Mouse (Mus musculus) midbrain, embryonic 14.5 days (tissue): ENCODE data around the gene Zc3h10. TPM values are rescaled to one million over a fixed set of nuclear protein-coding genes. Genes with fewer than 3 reads are reported as not detected.
A peak's percentile ranks its signal among the peaks of the same experiment; 100 is the strongest.
"Not testable (repeated sequence)": the region's sequence is repeated elsewhere in the genome, so short reads cannot be mapped to it uniquely, and the experiment has no call there.

Source experiments
- ATAC-seq: fragments of 200-750 bp; cut with Nextera tagmentation; 2 replicates; pipeline ENCODE4 v1.8.0; 2017; ENCODE audit warnings: moderate number of reproducible peaks, moderate library complexity; ENCODE audit not compliant: low FRiP score, low TSS enrichment
- DNase-seq: peaks from one replicate; pipeline ENCODE4 v3.0.0-alpha.2; 2015
- H3K27ac ChIP-seq: fragments of 300-500 bp; sonication (generic); replicated peaks from 2 replicates; pipeline ENCODE4 v1.5.1; 2014; ENCODE audit warnings: mild to moderate bottlenecking, low read depth, low read length, moderate library complexity
- H3K27me3 ChIP-seq: fragments of 300-500 bp; sonication (generic); 2 replicates; pipeline ENCODE4 v1.6.1; 2014; ENCODE audit warnings: low read length, control low read depth, mixed read lengths; ENCODE audit not compliant: control insufficient read depth, insufficient read depth
- H3K36me3 ChIP-seq: fragments of 300-500 bp; sonication (generic); 2 replicates; pipeline ENCODE4 v1.6.1; 2014; ENCODE audit warnings: low read length, control low read depth; ENCODE audit not compliant: control insufficient read depth, insufficient read depth
- H3K4me1 ChIP-seq: fragments of 300-500 bp; sonication (generic); 2 replicates; pipeline ENCODE4 v1.6.1; 2014; ENCODE audit warnings: mild to moderate bottlenecking, antibody characterized with exemption, low read length, control low read depth; ENCODE audit not compliant: control insufficient read depth, insufficient read depth
- H3K4me2 ChIP-seq: fragments of 300-500 bp; sonication (generic); 2 replicates; pipeline ENCODE4 v1.6.1; 2014; ENCODE audit warnings: mild to moderate bottlenecking, low read length, moderate library complexity
- H3K4me3 ChIP-seq: fragments of 300-500 bp; sonication (generic); replicated peaks from 2 replicates; pipeline ENCODE4 v1.5.1; 2014; ENCODE audit warnings: low read depth, low read length
- H3K9ac ChIP-seq: fragments of 300-500 bp; sonication (generic); replicated peaks from 2 replicates; pipeline ENCODE4 v1.6.1; 2014; ENCODE audit warnings: mild to moderate bottlenecking, low read length, moderate library complexity
- H3K9me3 ChIP-seq: fragments of 300-500 bp; sonication (generic); 2 replicates; pipeline ENCODE4 v1.6.1; 2016; ENCODE audit warnings: low read length, control low read depth, mixed read lengths; ENCODE audit not compliant: control insufficient read depth
- WGBS: fragments of 180-500 bp; shearing (Covaris S2); extraction: QIAGEN DNeasy Blood & Tissue Kit; methylation state at CpG from one replicate; pipeline ENCODE4 v1.1.7; 2014; 5-methylcytosine and 5-hydroxymethylcytosine counted together
- polyA plus RNA-seq: library from polyadenylated mRNA; unstranded; fragments of >200 nt; fragmentation: Nextera tagmentation; extraction: Ambion mirVana; gene quantifications from 2 replicates; pipeline ENCODE4 v1.2.1, GENCODE M21; 2014

Zc3h10 gene
- polyA plus RNA-seq, 1 experiment from 2014 or later, result 19.6 TPM

DNA sequence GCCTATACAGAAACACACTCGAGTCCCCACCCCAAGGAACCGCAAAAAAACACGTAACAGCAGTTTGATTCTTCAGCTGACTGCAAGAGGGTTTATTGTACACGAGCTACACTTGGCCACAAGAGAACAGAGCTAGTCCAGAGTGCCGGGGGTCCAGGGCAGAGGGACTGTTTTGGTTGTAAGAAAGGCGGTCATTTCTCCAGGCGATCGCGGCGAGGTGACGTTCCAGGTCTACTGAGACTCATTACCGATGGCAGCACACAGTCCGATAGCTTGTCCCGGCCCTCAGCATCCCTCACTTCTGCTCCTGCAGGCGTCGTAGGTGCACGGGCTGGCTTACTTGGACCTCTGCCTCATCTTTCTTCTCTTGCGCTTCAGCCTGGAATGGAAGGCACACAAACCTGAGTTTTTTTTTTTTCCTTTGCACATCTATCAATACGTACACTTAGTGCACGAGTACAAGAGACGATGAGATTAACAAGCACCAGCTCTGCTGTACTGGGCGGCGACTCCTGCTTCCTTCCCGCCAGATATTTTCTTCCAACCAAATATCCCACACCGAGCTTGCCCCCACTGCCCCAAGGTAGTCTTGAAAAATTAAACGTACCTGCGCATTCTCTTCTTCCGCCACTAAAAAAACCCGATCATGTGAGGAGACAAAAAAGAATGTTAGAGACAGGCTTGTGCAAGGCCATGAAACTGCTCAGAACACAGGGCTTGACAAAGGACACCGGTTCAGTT is 647 bp upstream of the Zc3h10 start:
- H3K4me1 ChIP-seq, H3K9me3 ChIP-seq, H3K27me3 ChIP-seq, DNase-seq, ATAC-seq: not testable (repeated sequence)
- Histone ChIP-seq H3K4me2 (peak overlapping the region; percentile 83), H3K36me3 (peaks cover 24% of the 10 kb centered on the region), H3K27ac (peak overlapping the region; percentile 97), H3K4me3 (peak overlapping the region; percentile 73), H3K9ac (peak overlapping the region; percentile 92)
- 1% methylated on average over 20 of the region's 30 CpGs for WGBS

DNA sequence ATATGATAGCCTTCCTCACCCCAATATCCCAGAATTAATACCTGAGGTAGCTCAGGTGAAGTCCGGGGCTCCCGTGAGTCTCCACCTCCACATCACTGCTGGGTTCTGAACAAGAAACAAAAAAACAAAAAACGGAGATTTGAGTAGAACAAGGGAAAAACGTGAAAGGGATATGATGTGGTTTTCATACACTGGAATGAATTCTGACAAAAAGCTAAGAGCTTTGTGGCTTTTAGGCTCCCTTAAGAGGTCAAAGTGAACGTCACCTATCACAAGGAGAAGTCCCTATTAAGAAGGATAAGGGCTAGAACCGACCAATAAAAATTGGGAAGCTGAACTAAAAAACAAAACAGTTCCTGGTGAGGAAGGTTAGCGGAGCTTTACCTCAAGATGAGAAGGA is 787 bp downstream of the Zc3h10 start:
- peaks cover 38% of the 10 kb centered on the region for H3K36me3 ChIP-seq
- H3K4me2 ChIP-seq, result peak overlapping the region; percentile 83
- peak overlapping the region; percentile 72 for H3K9ac ChIP-seq
- H3K27ac ChIP-seq, result peak overlapping the region; percentile 97
- H3K4me1 ChIP-seq, result peaks cover 8% of the 10 kb centered on the region
- H3K27me3 ChIP-seq, result no peaks in the 10 kb centered on the region
- WGBS, result 25% methylated on average over 7 of the region's 7 CpGs
- no peaks in the 10 kb centered on the region for H3K9me3 ChIP-seq
- no peak for DNase-seq
- H3K4me3 ChIP-seq, result peak overlapping the region; percentile 73
- ATAC-seq, result no peak

- Histone ChIP-seq H3K27ac (peak overlapping the region; percentile 97), H3K4me2 (peak overlapping the region; percentile 83), H3K36me3 (peaks cover 41% of the 10 kb centered on the region), H3K9me3 (no peaks in the 10 kb centered on the region), H3K4me1 (peaks cover 8% of the 10 kb centered on the region), H3K4me3 (peak overlapping the region; percentile 73), H3K27me3 (no peaks in the 10 kb centered on the region), H3K9ac (peak overlapping the region; percentile 72; the same call in 1 of the 2 replicates)
- peak; percentile 79 for DNase-seq
- no peak for ATAC-seq
- WGBS, result 16% methylated on average over 4 of the region's 4 CpGs
These were observed 1.2 kb downstream of the Zc3h10 start for GRCm38 (mm10) chr10:128546361-128546760.

- Histone ChIP-seq H3K9ac (no peak overlapping the region), H3K9me3 (no peaks in the 10 kb centered on the region), H3K27ac (no peak overlapping the region), H3K4me3 (no peak overlapping the region), H3K4me1 (peaks cover 8% of the 10 kb centered on the region), H3K36me3 (peaks cover 47% of the 10 kb centered on the region), H3K27me3 (no peaks in the 10 kb centered on the region), H3K4me2 (no peak overlapping the region)
- no peak for DNase-seq
- no peak for ATAC-seq
- 87% methylated on average over 3 of the region's 3 CpGs for WGBS
These were observed 2.0 kb downstream of the Zc3h10 start for GRCm38 (mm10) chr10:128545570-128545898.

DNA sequence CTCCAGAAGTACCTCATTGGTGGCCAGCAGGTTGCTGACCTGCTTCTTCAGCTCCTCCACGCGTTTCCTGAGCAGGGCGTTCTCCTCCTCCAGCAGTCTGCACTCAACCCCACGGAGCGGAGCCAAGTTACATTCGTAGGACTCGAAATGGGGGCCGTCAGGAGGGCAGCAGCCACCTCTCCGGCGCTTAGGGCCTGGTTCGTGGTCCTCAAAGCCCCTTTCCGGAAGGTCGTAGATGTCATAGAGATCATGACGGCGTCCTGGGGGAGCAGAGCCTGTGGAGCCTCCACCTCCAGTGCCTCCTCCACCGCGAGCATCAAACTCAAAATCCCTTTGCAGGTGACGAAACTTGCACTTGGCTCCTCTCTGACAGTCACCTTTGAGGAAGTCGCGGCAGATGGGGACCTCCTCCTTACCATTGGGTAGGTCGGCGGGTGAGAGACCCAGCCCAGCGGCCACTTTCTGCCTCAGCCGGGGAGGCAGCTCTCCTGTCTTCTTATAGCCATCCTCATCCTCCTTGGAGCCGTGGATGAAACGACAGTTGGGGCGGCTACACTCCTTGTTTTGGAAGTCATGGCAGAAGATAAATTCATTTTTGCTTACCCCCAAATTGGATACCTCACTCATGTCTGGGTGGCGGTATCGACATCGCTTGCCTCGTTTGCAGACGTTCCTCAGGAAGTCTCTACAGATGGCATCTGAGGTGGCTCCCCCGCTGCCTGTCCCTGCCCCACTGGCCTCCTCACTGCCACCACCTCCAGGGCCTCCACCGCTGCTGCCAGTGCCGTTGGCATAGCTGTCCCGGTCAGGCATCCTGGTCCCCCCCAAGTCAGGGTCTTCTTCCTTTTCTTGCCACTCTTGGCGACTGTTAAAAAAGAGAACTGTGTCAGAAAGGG is 2.7 kb downstream of the Zc3h10 start:
- no peak for DNase-seq
- peaks cover 47% of the 10 kb centered on the region for H3K36me3 ChIP-seq
- ATAC-seq, result no peak
- peaks cover 8% of the 10 kb centered on the region for H3K4me1 ChIP-seq
- 96% methylated on average over 37 of the region's 37 CpGs for WGBS
- no peaks in the 10 kb centered on the region for H3K9me3 ChIP-seq
- H3K27me3 ChIP-seq, result no peaks in the 10 kb centered on the region
- no peak overlapping the region for H3K9ac ChIP-seq
- H3K4me2 ChIP-seq, result no peak overlapping the region
- H3K4me3 ChIP-seq, result no peak overlapping the region
- H3K27ac ChIP-seq, result no peak overlapping the region

- Histone ChIP-seq H3K27me3 (no peaks in the 10 kb centered on the region), H3K27ac (no peak overlapping the region), H3K4me3 (no peak overlapping the region), H3K4me1 (peaks cover 8% of the 10 kb centered on the region), H3K9me3 (no peaks in the 10 kb centered on the region), H3K9ac (no peak overlapping the region), H3K4me2 (no peak overlapping the region), H3K36me3 (peaks cover 47% of the 10 kb centered on the region)
- WGBS, result 96% methylated on average over 15 of the region's 15 CpGs
- ATAC-seq (no peak), DNase-seq (no peak)
These were observed 3.4 kb downstream of the Zc3h10 start for GRCm38 (mm10) chr10:128544151-128544657.

DNA sequence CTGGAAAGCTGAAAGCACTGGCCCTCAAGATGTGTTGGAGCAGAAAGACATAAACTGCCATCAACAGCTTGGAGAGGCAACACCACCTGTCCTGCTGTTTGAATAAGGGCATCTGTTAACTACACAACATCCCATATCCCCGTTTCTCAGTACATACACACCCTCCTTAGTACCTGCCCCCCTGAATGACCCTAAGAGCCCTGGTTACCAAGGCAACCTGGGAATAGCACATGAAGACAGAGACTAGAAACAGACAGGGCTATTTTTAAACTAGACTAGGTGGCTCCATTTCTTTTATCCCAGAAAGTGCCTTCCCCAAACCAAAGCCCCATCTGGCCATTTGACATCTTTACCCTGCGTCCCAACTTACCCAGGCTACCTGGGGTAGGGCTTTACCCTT is 4.5 kb downstream of the Zc3h10 start:
- WGBS, result 73% methylated on average over 2 of the region's 2 CpGs
- no peak for DNase-seq
- ATAC-seq, result no peak
- no peak overlapping the region for H3K4me3 ChIP-seq
- H3K4me2 ChIP-seq, result no peak overlapping the region
- H3K4me1 ChIP-seq, result peaks cover 8% of the 10 kb centered on the region
- H3K27me3 ChIP-seq, result no peaks in the 10 kb centered on the region
- no peak overlapping the region for H3K9ac ChIP-seq
- peaks cover 47% of the 10 kb centered on the region for H3K36me3 ChIP-seq
- H3K9me3 ChIP-seq, result no peaks in the 10 kb centered on the region
- no peak overlapping the region for H3K27ac ChIP-seq

- Histone ChIP-seq H3K27me3 (no peaks in the 10 kb centered on the region), H3K36me3 (peaks cover 25% of the 10 kb centered on the region), H3K9me3 (no peaks in the 10 kb centered on the region), H3K4me2 (no peak overlapping the region), H3K4me3 (no peak overlapping the region), H3K9ac (no peak overlapping the region), H3K4me1 (0 out of 2 replicates have a peak, but pooled peaks cover 3% of the 10 kb centered on the region), H3K27ac (no peak overlapping the region)
- WGBS, result 94% methylated on average over 1 of the region's 1 CpGs
- DNase-seq (no peak), ATAC-seq (no peak)
These were observed 9.2 kb downstream of the Zc3h10 start for GRCm38 (mm10) chr10:128538340-128538870.
